Mouse (Mus musculus): ENCODE results near the gene Mamld1.
A peak's percentile ranks its signal among the peaks of the same experiment; 100 is the strongest.

Mamld1 gene

DNA sequence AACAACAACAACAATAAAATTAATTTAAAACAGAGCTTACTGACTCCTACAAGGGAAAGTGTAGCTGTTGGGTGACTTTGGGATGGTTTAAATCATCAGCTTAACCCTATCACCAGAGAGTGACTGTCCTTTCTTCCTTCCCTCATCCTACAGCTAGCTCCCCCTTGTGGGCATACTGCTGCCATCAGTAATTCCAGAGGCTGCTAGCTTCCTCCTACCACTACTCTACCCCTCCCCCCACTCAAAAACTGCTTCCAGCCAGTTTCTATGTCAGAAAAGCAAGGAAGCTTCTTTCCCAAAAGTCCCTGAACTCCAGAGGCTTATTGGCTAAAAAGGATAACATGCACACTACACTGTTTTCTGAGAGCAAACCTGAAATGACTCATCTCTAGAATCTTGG lies 81.4 kb downstream of the Mamld1 start:
- DNase-seq (ENCODE audit: low spot score in 2 of 2), result peak in 1 of 2 experiments; percentile 17

DNA sequence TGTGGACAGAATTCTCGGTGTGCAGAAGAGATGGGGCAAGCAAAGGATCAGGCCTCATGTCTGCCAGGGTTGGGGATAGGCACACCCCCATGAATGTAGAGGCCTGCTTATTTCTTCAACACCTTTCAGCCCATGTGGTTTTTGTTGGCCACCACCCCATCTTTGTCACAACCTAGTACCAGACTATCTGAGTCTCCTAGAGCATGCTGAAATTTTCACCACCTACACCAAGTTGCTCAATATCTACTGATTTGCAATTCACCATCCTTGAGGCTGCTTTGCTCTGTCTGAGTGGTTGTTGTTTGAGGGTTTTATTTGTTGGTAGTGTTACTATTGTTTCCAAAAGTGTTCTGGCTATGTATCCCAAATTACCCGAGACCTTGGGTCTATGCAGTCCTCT lies 91.3 kb downstream of the Mamld1 start:
- DNase-seq (ENCODE audit: low spot score in 2 of 2), result no peak

DNA sequence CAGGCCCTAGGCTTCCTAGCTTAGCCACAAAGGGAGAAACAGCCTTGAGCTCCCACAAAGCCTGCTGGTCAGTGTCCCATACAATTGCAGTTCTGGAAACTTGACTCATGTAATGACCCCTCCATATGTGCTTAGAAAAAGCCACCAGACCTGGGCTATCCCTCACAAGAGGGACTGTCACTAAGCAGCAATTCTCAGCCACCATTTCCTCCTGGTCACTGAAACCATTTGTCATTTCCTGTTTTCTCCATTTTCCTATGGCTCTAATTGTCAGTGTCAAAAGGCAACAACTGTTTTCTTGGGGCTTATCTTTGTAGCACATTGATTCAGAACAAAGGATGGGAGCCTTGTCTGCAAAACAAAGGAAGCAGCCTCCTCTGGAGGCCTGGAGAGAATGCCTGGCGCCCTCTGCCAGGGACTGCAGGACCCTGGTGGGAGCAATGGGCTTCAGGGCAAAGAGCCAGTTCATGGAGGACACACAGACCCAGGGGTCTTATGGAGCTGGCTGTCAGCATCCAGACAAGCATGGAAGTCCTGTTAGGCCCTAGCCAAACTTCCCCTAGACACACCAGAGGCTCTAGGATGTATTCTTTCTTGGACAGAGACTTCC lies 99.5 kb downstream of the Mamld1 start:
- DNase-seq (ENCODE audit: low spot score in 2 of 2), result no peak

DNA sequence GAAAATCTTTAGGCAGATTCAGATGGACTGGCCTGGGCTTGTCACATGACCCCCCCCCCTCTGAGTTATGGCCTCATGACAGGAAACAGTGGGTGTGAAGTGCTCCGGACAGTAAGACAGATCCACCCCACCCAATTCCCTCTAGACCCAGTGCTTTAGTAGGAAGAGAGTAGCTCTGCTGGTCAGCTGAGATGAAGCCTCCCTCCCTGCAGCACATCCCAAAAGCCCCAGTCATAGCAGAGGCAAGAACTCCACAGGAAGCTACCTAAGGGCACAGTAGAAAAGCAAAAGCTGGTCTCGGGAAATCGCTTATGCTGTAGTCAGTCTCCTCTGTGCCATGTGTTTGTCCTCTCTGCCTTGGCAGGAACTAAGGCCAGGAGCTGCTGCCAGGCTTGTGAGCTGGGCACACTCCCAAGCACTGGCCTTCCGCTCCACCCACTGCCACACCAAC lies 100.5 kb downstream of the Mamld1 start:
- DNase-seq (ENCODE audit: low spot score in 2 of 2), result no peak

DNA sequence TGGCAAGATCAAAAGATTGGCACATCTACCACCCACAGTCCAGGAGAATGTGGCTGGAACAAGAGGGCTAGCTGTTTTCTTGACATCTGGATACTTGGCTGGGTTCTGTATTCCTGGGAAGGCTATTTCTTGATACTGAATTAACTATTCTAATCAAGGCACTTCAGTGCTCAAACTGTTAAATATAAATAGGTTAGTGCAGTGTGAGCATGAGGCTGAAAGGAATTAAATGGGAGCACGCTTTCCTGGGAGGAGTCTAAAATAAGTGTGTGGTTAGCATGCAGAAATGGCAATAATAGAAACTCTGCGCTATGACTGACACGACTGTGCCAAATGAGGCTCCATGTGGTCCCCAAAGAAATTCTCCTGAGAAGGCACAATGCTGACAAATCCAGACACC lies 131.5 kb downstream of the Mamld1 start:
- DNase-seq (ENCODE audit: low spot score in 2 of 2), result no peak

DNA sequence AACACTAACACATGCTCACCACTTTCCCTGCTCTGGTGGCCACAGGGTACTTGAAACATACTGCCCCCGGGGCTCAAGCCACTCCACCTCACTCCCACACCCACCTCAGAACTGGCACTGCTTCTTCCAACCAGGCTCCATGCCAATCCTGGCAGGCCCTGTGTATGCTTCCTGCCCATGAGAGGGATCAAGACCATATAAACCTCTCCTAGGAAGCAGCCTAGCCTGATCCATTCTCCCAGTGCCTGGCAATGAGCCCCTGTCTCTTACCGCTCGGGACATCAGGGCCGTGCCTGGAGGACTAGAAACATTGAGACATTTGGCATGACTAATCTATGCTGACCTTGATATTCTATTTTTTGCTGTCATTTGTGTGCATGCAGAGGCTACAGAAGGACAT lies 133.6 kb downstream of the Mamld1 start:
- DNase-seq (ENCODE audit: low spot score in 2 of 2), result no peak

DNA sequence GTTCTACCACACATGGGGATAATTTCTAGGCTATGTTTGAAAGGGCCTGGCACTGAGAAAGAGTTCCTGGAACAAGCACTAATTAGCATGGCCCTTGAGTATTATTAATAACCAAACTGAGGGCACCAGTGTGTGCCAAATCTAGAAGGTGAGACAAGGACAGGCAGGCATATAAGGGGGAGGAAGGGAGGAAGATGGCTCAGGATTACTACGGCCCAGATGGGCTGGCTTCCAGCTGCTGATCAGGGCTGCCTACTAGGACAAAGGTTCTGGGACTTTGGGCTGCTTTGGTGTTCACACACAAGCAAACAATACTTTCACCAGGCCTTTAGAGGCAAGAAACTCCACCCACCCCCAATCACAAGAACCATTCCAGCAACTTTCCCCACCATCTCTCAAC lies 136.3 kb downstream of the Mamld1 start:
- no peak for DNase-seq (ENCODE audit: low spot score in 2 of 2)

DNA sequence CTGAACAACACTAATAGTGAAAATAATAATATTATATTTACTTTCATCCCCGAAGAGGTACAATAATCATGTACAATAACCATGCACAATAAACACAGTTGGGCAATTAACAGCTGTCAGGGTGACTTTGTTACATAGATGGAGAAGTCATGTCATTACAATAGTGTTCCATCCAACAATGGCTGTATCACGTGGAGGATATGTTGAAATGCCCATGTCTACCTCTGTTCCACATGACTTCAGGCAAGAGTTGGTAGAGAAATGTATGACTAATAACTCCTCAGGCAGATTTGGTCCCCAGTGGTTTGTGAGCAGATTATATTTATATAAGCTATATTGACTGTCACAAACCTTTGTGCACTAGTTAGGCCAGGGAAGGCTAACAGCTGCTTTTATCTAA lies 154.7 kb downstream of the Mamld1 start:
- DNase-seq (ENCODE audit: low spot score in 2 of 2), result no peak
